Mouse (Mus musculus): ENCODE results near the gene Fam83f. TPM values are rescaled to one million over a fixed set of nuclear protein-coding genes. Genes with fewer than 3 reads are reported as not detected.

Fam83f gene
- polyA plus RNA-seq, 1 experiment: 8.4 TPM

GRCm38 (mm10) chr15:80639071-80639702 lies 32.5 kb upstream of the Fam83f start:
- H3K4me1 ChIP-seq (ENCODE audit: control insufficient read depth, insufficient read depth, low read length): peaks cover 17% of the 10 kb centered on the region
- TF ChIP-seq POLR2A (IDR thresholded peaks at IDR 0.05; ENCODE audit: borderline replicate concordance, low read depth, low read length): no peak
- no peak for TF ChIP-seq CTCF (IDR thresholded peaks at IDR 0.05; ENCODE audit: low read depth, low read length)
- no peak overlapping the region for H3K27ac ChIP-seq (ENCODE audit: insufficient read depth, low read depth, low read length)
- no peak overlapping the region for H3K4me3 ChIP-seq (ENCODE audit: insufficient read depth, low read length)

- Histone ChIP-seq H3K4me1 (ENCODE audit: control insufficient read depth, insufficient read depth, low read length) (peaks cover 16% of the 10 kb centered on the region), H3K4me3 (ENCODE audit: insufficient read depth, low read length) (no peak overlapping the region)
Observed at GRCm38 (mm10) chr15:80639874-80640273, 31.8 kb upstream of the Fam83f start.

GRCm38 (mm10) chr15:80641702-80642435 lies 29.8 kb upstream of the Fam83f start:
- Histone ChIP-seq H3K4me1 (ENCODE audit: control insufficient read depth, insufficient read depth, low read length) (peaks cover 9% of the 10 kb centered on the region), H3K27ac (ENCODE audit: insufficient read depth, low read depth, low read length) (no peak overlapping the region), H3K4me3 (ENCODE audit: insufficient read depth, low read length) (no peak overlapping the region)
- TF ChIP-seq CTCF (IDR thresholded peaks at IDR 0.05; ENCODE audit: low read depth, low read length) (no peak), POLR2A (IDR thresholded peaks at IDR 0.05; ENCODE audit: borderline replicate concordance, low read depth, low read length) (no peak)

More at GRCm38 (mm10) chr15:80639874-80640273, 31.8 kb upstream of the Fam83f start:
- no peak for TF ChIP-seq POLR2A (IDR thresholded peaks at IDR 0.05; ENCODE audit: borderline replicate concordance, low read depth, low read length)
- TF ChIP-seq CTCF (IDR thresholded peaks at IDR 0.05; ENCODE audit: low read depth, low read length): no peak
- H3K27ac ChIP-seq (ENCODE audit: insufficient read depth, low read depth, low read length): no peak overlapping the region

- Histone ChIP-seq H3K27ac (ENCODE audit: insufficient read depth, low read depth, low read length) (no peak overlapping the region), H3K4me1 (ENCODE audit: control insufficient read depth, insufficient read depth, low read length) (no peaks in the 10 kb centered on the region), H3K4me3 (ENCODE audit: insufficient read depth, low read length) (no peak overlapping the region)
- TF ChIP-seq POLR2A (IDR thresholded peaks at IDR 0.05; ENCODE audit: borderline replicate concordance, low read depth, low read length): no peak
- no peak for TF ChIP-seq CTCF (IDR thresholded peaks at IDR 0.05; ENCODE audit: low read depth, low read length)
Observed at GRCm38 (mm10) chr15:80645006-80645797, 26.4 kb upstream of the Fam83f start.

GRCm38 (mm10) chr15:80648977-80649606 lies 22.6 kb upstream of the Fam83f start:
- Histone ChIP-seq H3K27ac (ENCODE audit: insufficient read depth, low read depth, low read length) (no peak overlapping the region), H3K4me1 (ENCODE audit: control insufficient read depth, insufficient read depth, low read length) (peaks cover 6% of the 10 kb centered on the region)
- TF ChIP-seq POLR2A (IDR thresholded peaks at IDR 0.05; ENCODE audit: borderline replicate concordance, low read depth, low read length): no peak
- TF ChIP-seq CTCF (IDR thresholded peaks at IDR 0.05; ENCODE audit: low read depth, low read length): no peak

GRCm38 (mm10) chr15:80650412-80650811 lies 21.2 kb upstream of the Fam83f start:
- no peak overlapping the region for H3K27ac ChIP-seq (ENCODE audit: insufficient read depth, low read depth, low read length)
- no peak overlapping the region for H3K4me3 ChIP-seq (ENCODE audit: insufficient read depth, low read length)
- peaks cover 8% of the 10 kb centered on the region for H3K4me1 ChIP-seq (ENCODE audit: control insufficient read depth, insufficient read depth, low read length)
- TF ChIP-seq POLR2A (IDR thresholded peaks at IDR 0.05; ENCODE audit: borderline replicate concordance, low read depth, low read length) (no peak), CTCF (IDR thresholded peaks at IDR 0.05; ENCODE audit: low read depth, low read length) (no peak)

More at GRCm38 (mm10) chr15:80648977-80649606, 22.6 kb upstream of the Fam83f start:
- no peak overlapping the region for H3K4me3 ChIP-seq (ENCODE audit: insufficient read depth, low read length)

GRCm38 (mm10) chr15:80653865-80654264 lies 17.8 kb upstream of the Fam83f start:
- TF ChIP-seq CTCF (IDR thresholded peaks at IDR 0.05; ENCODE audit: low read depth, low read length) (no peak), POLR2A (IDR thresholded peaks at IDR 0.05; ENCODE audit: borderline replicate concordance, low read depth, low read length) (no peak)
- H3K4me3 ChIP-seq (ENCODE audit: insufficient read depth, low read length): no peak overlapping the region
- no peak overlapping the region for H3K27ac ChIP-seq (ENCODE audit: insufficient read depth, low read depth, low read length)
- H3K4me1 ChIP-seq (ENCODE audit: control insufficient read depth, insufficient read depth, low read length): peaks cover 8% of the 10 kb centered on the region

GRCm38 (mm10) chr15:80658815-80659471 lies 12.7 kb upstream of the Fam83f start:
- TF ChIP-seq CTCF (IDR thresholded peaks at IDR 0.05; ENCODE audit: low read depth, low read length) (no peak; the same call in 1 of the 2 replicates), POLR2A (IDR thresholded peaks at IDR 0.05; ENCODE audit: borderline replicate concordance, low read depth, low read length) (no peak)
- H3K4me3 ChIP-seq (ENCODE audit: insufficient read depth, low read length): no peak overlapping the region
- H3K4me1 ChIP-seq (ENCODE audit: control insufficient read depth, insufficient read depth, low read length): peaks cover 3% of the 10 kb centered on the region
- H3K27ac ChIP-seq (ENCODE audit: insufficient read depth, low read depth, low read length): no peak overlapping the region

- Histone ChIP-seq H3K4me1 (ENCODE audit: control insufficient read depth, insufficient read depth, low read length) (no peaks in the 10 kb centered on the region), H3K4me3 (ENCODE audit: insufficient read depth, low read length) (no peak overlapping the region), H3K27ac (ENCODE audit: insufficient read depth, low read depth, low read length) (no peak overlapping the region)
- TF ChIP-seq POLR2A (IDR thresholded peaks at IDR 0.05; ENCODE audit: borderline replicate concordance, low read depth, low read length): no peak
- no peak for TF ChIP-seq CTCF (IDR thresholded peaks at IDR 0.05; ENCODE audit: low read depth, low read length)
Observed at GRCm38 (mm10) chr15:80660963-80661362, 10.7 kb upstream of the Fam83f start.

Measured in bone marrow macrophage, adult 2 months (primary cell).